Mouse (Mus musculus) CD8-positive naive resting alpha-beta T cell, adult 2 months (primary cell): ENCODE results near the gene Zfp787.
"Not testable (repeated sequence)": the region's sequence is repeated elsewhere in the genome, so short reads cannot be mapped to it uniquely, and the experiment has no call there.

Source experiments
- DNase-seq, 2 experiments: peaks; one replicate each; pipeline ENCODE4 v3.0.0; 2022; ENCODE audit warnings: low read depth in 2 of 2, low spot score in 2 of 2

Gene Zfp787

DNA sequence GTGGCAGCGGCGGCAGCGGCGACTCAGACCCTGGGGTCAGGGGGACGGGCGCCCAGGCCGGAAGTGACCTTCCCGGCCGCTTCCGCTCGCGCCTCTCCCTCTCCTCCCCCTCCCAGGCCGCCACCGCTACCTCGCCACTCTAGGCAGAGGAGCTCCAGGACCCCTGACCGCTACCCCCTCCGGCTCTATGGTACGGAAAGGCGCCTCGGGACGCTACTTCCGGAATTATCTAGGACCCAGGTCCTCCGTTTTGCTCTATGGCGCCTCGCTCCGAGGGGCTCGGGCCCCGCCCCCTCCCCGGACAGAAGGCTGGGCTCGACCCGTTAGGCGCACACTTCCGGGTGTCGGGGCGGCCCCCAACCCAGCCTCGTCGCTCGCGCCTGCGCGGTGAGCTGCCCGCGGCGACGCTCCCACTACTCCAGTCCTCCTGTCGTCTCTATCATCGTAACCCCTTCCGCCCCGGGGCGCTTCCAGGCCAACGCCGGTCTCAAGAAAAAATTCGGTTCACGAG is at the start of gene Zfp787:
Gene Zfp787, minus strand, starts transcription at position 97 of the 511 bp plus-strand sequence.
- peak; percentile 80 to 81 for DNase-seq

DNA sequence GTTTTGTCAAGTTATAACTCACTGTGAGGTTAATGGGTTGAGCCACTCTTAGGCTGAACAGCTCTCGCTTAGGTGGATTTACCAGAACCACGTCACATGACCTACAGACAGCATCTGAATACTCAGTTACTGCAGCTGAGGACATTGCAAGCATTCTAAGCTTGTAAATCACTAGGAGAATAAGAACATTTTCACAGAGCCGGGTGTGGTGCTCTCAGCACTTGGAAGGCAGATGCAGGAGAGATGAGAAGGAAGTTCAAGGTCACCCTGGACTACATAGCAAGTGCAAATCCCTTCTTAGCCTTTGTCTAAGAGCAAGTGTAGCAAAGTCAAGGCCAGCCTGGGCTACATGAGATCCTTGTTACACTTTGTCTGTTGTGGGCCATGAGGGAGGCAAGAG is 48.4 kb upstream of the Zfp787 start:
- no peak for DNase-seq

DNA sequence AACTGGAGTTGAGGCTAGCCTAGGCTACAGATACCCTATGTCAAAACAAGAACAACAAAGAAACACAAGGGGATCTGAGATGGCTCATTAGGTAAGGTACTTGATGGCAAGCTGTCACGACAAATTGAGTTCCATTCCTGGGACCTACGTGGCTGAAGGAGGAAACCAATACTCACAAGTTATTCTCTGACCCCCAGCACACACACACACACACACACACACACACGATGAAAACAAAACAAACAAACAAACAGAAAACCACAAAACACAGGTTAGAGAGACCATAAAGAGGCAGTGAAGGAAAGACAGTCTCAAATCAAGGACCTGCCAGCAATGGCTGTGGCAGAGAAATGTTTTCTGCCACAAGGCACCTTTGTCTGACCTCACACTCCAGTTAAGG is 41.0 kb upstream of the Zfp787 start, which contains the start of gene Galp:
Gene Galp, plus strand, starts transcription at position 301 of the 400 bp plus-strand sequence.
- DNase-seq: no peak

DNA sequence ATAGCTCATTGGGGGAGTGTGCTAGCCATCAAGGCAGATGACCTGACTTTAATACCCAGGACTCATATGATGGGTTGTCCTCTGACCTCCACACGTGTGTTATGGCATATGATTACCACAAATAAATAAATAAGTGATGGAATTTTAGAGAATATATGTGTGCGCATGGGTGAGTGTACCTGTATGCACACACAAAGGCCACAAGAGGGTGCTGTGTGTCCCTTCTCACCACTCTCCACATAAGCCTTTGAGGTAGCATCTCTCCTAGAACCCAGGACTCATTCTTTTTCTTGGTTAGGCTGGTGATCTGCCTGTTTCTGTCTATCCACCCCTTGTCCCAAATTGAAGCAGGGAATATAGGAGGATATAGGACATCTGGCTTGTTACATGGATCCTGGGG is 40.0 kb upstream of the Zfp787 start:
- no peak for DNase-seq

DNA sequence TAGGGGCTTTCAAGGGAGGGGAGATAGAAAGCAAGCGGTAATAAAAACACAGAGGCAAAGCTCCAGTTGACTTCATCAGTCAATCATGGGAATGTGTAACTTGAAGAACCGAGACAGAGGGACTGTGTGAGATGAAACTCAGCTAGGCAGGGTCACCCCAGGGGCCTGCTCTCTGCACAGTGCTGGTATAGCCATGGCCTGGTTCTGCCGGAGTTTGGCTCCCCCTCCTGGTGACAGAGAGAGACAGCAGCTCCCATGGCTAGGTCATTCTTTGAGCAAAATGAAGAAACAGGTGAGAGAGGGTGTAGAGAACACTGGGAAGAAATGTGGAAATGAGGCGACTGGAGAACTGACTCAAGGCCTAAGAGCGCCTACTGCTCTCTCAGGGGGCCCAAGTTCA is 38.3 kb upstream of the Zfp787 start:
- peak; percentile 49 to 60 for DNase-seq

DNA sequence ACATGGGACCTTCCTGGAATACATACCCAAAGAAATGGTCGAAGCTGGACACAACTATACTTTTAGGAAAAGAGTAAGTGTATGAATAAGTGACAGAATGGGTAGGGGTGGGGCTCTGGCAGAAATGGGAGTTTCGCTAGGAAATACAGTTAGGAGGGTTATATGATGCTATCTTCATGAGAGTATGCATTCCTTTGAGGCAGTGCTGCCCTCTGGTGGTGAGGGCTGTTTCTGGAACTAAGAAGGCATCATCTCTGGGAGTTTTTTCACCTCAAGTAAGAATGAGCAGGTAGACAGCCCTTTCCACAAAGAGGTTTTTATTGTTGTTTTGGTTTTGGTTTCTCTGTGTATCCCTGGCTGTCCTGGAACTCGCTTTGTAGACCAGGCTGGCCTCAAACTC is 35.6 kb upstream of the Zfp787 start:
- DNase-seq: peak; percentile 64 to 75

DNA sequence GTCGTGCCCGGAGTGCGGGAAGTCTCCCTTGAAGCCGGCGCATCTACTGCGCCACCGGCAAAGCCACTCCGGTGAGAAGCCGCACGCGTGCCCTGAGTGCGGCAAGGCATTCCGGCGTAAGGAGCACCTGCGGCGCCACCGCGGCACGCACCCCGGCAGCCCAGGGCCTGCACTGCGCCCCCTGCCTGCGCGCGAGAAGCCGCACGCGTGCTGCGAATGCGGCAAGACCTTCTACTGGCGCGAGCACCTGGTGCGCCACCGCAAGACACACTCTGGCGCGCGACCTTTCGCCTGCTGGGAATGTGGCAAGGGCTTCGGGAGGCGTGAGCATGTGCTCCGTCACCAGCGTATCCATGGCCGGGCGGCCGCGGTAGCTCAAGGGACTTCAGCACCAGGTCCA is 33.7 kb upstream of the Zfp787 start:
- no peak for DNase-seq

DNA sequence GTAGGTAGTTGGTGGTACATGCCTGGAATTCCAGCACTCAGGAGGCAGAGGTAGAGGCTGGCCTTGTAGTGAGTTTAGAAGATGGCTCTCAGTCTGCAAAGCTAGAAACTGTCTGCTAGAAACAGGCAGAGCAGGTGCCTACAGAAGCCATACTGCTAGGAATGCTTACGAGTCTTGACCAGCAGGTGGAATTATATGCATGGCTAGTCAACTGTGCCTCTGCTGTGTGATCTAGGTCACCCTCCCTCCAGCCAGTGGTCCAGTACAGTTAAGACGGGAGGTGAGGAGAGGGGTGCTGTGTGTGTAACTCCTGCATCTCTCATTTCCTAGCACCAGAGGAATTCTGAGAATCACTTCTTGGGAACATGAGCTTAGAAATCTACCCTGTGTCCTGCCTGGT is 31.0 kb upstream of the Zfp787 start:
- no peak for DNase-seq

DNA sequence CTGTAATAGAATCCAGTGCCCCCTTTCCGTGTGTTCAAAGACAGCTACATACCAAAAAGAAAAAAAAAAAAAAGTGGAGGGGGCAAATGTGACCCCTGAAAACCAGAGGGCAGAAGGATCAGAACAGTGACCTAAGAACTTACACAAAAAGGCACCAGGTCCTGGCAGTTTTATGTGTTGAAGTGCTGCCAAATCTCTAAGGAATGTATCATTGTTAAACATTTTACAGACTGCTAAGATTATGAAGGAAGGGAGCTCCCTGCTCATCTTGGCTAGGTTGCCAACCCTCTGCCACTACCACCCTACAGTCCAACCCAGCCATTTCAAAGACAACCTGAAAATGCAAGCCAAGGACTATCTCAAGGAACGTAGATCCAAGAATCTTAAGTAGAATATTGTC is 30.4 kb upstream of the Zfp787 start:
- no peak for DNase-seq

DNA sequence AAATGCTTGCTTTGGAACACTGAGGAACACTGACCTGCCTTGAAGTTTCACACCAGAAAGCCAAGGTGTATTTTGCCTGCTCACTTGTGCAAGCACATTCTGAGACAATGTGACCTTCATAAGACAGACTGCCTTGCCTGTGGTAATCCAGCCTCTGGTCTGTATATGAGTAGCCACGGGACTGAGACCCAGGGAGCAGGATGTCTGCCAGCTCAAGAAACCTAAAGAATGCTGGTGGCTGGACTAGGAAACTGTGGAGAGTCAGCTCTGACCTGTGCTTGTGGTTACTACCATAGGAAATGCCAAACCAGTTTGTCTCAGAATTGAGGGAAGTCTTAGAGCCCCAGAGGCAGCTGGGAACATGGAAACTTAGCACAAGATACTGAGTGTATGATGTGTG is 29.6 kb upstream of the Zfp787 start:
- no peak for DNase-seq

DNA sequence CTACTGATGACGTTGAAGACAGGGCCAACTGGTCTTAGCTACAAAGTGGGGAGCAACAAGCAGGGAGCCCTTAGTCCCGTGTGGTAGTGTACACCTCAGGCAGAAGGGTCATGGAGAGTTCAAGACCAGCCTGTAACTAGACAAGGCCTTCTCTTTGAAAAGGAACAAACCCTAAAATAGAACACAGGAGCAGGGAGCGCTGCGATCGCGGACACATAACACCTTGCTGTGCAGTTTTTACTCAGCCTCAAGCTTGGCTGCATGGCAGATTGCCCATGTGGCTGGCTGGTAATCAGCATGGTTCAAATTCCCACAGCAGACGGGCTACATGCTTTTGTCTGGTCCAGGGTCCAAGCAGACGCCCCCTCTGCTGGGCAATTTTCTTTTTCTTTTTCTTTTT is 28.7 kb upstream of the Zfp787 start:
- no peak for DNase-seq

DNA sequence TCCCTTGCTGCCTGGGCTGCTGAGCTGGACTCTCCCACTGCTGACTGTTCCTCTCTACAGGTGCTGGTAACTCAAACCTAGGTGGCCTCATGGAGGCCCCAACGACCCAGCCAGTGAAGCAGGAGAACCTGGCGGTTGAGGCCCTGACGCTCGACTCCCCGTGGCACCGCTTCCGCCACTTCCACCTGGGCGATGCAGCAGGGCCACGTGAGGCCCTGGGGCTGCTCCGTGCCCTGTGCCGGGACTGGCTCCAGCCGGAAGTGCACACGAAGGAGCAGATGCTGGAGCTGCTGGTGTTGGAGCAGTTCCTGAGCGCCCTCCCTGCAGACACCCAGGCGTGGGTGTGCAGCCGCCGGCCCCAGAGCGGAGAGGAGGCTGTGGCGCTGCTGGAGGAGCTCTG is 28.0 kb upstream of the Zfp787 start:
- no peak for DNase-seq

DNA sequence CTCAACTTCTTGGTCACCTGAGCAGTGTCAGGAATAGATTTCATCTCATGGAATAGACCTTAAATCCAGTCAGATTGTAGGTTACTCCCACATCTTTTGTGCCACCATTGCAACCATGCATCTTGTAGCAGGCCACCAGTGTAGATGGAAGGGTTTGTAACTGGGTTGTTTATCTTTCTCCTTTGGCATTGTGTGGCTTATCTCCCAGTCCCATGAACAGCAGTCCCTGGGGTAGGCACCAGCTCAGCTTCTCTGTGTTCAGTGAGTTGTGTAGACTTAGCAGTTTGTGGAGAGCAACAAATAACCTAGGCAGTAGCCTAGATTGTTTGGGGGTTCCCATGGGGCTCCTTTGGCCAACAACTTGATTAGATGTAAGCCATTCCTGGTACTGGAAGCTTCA is 27.1 kb upstream of the Zfp787 start:
- DNase-seq: no peak

DNA sequence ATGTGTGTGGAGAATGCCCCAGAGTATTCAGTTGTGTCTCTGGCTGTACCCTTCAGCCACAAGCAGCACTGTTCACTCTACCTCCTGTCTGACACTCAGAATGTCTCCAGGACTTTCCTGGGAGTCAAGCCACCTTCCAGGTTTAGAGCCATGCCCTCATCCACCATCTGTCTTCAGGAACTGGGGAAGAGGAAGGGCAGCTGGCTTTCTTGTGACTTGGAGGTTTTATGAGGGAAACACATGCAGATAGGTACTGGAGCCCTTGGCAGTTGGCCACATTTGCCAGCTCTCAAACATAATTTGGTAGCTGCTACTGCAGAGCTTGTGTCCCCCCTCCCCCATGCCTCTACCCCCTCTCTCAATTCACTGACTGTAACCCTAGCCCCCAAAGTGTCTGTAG is 23.2 kb upstream of the Zfp787 start:
- DNase-seq: no peak

DNA sequence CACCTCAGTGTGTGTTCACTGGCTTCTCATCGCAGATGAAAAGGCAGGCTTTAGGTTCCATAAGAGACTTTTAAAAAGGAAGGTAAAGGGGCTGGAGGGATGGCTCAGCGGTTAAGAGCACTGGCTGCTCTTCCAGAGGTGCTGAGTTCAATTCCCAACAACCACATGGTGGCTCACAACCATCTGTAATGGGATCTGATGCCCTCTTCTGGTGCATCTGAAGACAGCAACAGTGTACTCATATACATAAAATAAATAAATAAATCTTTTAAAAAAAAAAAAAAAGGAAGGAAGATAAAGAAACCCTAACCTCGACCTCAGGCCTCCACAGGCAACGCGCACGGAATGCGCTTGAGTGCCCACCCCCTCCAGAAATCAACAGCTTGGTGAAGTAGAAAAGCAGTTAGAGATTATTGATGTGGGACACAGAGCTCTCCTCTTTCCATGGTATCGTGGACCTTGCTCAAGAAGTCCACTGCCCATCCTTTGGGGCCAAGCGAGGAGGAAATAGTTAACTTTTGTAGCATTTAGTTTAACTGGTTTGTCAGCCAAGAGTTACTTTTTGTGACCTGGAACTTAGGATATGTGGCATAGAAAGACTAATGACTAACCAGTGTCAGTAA is 18.7 kb upstream of the Zfp787 start:
- not testable (repeated sequence) for DNase-seq

DNA sequence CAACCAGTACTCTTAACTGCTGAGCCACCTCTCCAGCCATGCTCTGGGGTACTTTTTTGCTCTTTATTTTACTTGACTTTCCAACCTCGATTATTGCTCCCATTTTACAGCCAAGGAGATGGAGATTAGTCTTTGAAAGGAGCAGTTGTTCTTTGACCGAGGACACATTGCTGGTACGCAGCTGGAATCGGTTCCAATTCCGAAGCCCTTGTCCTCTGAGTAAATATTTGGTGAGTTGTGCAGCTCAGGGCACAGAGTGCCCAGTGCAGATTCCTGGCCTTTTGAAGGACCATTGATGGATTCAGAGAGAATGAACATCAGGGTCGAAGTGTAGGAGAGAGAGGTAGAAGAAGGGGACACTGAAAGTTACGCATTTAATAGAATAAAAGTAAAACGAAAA is 18.1 kb upstream of the Zfp787 start:
- DNase-seq: no peak

DNA sequence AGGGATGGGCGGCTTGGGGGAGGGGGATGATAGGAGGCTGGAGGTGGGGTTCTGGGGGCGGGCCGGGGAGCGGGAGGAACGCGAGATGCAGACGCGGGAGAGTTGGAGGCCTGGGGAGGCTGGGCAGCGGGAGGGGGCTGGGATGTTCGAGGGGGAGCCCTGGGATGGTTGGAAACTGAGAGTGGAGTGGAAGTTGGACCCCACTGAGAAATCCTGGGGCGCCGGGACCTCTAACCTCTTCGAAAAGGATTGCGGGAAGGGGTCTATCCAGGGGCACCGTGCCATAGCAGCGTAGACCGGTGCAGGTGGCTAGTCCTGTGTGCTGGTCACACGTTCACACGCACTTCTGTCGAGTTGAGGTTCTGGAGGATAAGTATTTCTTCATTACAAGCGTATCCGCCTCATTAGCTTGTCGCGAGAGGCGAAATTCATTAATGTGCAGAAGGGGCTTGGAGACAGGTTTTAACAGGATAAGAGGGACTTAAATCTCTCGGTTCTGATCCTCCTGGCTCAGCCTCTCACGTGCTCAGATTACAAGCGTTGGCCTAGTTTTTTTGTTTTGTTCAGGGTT is 17.0 kb upstream of the Zfp787 start:
- DNase-seq: peak in 1 of 2 experiments; percentile 10

DNA sequence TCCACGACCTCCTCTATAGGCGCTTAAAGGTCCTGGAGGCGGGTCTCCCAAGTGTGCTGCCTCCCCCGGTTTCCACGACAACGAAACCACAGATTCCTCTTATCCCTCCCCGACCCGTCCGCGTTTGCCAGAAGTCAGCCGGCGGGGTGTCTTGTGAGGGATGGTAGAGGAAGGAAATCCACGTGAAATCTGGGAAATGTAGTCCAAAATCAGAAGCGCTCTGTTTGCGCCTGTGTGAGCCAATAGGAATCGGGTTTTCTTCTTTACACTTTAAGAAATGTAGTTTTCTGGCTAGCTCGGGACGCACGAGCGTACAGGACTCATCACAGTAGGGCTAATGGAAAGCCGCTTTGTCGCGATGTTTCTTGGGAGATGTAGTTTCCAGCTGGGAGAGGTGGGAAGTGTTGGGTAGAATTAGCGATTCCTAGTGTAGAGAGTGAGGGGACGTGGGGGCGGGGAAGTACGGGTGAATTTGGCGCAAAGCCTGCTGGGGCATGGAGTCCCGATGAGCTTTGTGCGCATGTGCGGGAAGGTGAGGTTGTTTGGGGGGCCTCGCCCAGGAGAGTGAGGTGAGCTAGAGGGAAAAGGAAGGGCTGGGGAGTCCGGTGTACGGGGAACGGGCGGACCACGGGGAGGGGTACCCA is 16.3 kb upstream of the Zfp787 start, which contains the start of gene Zfp444:
Gene Zfp444, plus strand, starts transcription at position 221 of the 644 bp plus-strand sequence.
- peak; percentile 94 to 95 for DNase-seq

DNA sequence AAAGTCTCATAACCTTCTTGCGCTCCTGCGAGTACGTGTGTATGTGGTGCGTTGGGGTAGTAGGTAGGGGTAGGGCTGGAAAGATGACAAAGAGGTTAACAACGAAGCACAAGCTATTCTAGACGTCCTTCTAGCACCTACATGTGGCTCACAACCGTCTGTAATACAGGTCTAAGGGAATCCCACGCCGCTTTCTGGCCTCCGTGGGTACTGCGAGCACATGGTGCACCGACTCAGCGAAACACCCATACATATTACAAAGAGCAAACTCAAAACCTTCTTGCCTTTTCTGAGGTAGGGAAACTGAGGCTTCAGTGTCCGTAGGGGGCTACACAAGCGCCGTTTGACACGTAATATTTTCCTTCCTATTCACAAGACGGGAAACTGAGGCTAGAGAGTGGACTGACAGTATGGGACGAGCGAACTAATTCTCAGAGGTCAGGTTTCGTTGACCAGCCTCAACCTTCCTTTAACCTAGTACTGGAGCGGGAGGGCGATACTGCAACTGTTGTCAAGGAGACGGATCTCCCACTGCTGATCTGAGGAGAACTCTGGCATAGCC is 15.7 kb upstream of the Zfp787 start:
- peak; percentile 56 to 76 for DNase-seq

DNA sequence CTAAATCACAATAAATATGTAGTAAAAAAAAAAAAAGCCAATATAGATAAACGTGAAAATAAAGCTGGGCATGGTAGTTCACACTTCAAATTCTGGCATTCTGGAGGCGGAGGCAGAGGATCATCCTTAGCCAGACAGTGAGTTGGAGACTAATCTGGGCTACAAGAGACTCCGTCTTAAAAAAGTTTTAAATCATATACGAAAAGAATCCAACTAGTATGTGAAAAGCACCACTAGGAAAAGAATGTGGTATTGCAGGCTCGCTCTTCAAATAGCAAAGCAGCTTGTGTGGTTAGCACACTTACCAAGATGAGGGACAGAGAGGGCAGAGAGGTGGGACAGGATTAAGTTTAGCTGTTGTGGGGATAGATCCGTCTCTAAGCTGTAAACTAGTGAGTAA is 15.1 kb upstream of the Zfp787 start:
- DNase-seq: no peak

DNA sequence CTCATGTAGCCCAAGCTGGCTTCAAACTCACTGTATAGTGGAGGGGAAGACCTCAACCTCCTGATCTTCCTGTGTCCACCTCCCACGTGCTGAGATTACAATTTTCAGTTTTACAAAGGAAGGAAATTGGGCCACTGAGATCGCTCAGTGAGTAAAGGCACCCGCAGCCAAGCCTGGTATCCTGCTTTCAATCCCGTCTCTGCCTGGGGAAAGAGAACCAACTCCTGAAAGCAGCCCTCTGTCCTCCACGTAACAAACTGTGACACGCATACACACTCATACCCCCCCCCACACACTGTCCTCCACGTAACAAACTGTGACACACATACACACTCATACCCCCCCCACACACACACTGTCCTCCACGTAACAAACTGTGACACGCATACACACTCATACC is 14.6 kb upstream of the Zfp787 start:
- DNase-seq: no peak

DNA sequence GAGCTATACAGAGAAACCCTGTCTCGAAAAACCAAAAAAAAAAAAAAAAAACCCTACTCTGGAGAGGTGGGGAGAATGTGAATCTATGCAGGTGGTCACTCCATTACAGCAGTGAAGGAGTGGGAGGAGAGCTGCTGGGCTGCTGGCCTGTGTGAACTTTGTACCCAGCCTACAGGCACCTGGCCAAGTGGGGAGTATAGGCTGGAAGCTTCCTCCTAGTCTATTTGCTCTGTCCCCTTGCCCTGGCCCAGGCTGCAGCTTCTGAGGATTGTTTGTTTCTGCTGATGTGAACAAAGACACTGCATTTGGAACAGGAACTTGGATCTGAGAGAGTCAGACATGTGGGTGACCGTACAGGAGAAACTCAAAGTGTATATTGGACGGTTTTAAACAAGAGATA is 13.6 kb upstream of the Zfp787 start:
- DNase-seq: no peak
